Comparison of ENCODE assay signal across 9 mouse cellular contexts in genomic region chr19:47890489-47891130, GRCm38 (mm10). TPM values are rescaled to one million over a fixed set of nuclear protein-coding genes. Genes with fewer than 3 reads are reported as not detected.
A peak's percentile ranks its signal among the peaks of the same experiment; 100 is the strongest.
DNase-seq lines count a peak whose midpoint lies in the region; ATAC-seq and TF ChIP-seq lines count a peak whose summit lies in the region.
"Had no signal": no experiment of that assay in that cellular context is flagged by ENCODE, and none has a peak within 500 bp of the region (broad histone marks: within the 10 kb centered on the region; RNA-seq: fewer than 3 reads in every experiment).

No protein-coding gene starts in this region.

- H3K27me3 ChIP-seq in intestine, postnatal 0 days (replicated peaks; ENCODE audit: control insufficient read depth, insufficient read depth, low read length), result no peaks in the 10 kb centered on the region
- H3K27me3 ChIP-seq in liver, postnatal 0 days (ENCODE audit: insufficient read depth, low read length), result no peaks in the 10 kb centered on the region

- peaks cover 2% of the 10 kb centered on the region; the same call in 1 of the 2 replicates for H3K36me3 ChIP-seq in intestine, postnatal 0 days (ENCODE audit: control insufficient read depth, insufficient read depth)
- H3K36me3 ChIP-seq in liver, postnatal 0 days (replicated peaks; ENCODE audit: insufficient read depth, low read length), result peaks cover 12% of the 10 kb centered on the region; the same call in 1 of the 2 replicates

- H3K4me2 ChIP-seq in intestine, postnatal 0 days (replicated peaks; ENCODE audit: low read depth), result peak overlapping the region; percentile 52
- H3K4me2 ChIP-seq in liver, postnatal 0 days (ENCODE audit: low read depth, low read length), result peak overlapping the region; percentile 50

- TF ChIP-seq EP300 in liver, postnatal 0 days (IDR thresholded peaks at IDR 0.05; ENCODE audit: low read depth), result peak; percentile 53

- TF ChIP-seq CTCF in intestine, postnatal 0 days (IDR thresholded peaks at IDR 0.05; ENCODE audit: low read depth), result no peak
- TF ChIP-seq CTCF in liver, postnatal 0 days (IDR thresholded peaks at IDR 0.05; ENCODE audit: low read depth), result no peak

- peak; percentile 43 to 71 for DNase-seq in adrenal gland, adult (ENCODE audit: inconsistent age in 2 of 2, low spot score in 1 of 2)
- DNase-seq in adrenal gland, postnatal 25 days, result no peak
- DNase-seq in 3134 (ENCODE audit: extremely low read depth, insufficient read length, low spot score) (peak; percentile 85), adipocyte (ENCODE audit: low spot score) (no peak)
- no peak for DNase-seq in liver, postnatal 0 days
- no peak for DNase-seq in layer of hippocampus, postnatal 36 days
- no peak for DNase-seq in cerebellum, postnatal 14 days

- H3K27ac ChIP-seq in intestine, postnatal 0 days (ENCODE audit: low read depth, low read length), result peak overlapping the region; percentile 50
- peak overlapping the region; percentile 70 for H3K27ac ChIP-seq in liver, postnatal 0 days (ENCODE audit: low read depth)

- 28% methylated on average over 10 of the region's 10 CpGs for WGBS in intestine, postnatal 0 days
- WGBS in liver, postnatal 0 days (ENCODE audit: insufficient replicate concordance), result 39% methylated on average over 10 of the region's 10 CpGs

- H3K4me1 ChIP-seq in intestine, postnatal 0 days (replicated peaks; ENCODE audit: control insufficient read depth, insufficient read depth, low read length), result 0 out of 2 replicates have a peak, but pooled peaks cover 4% of the 10 kb centered on the region
- peaks cover 6% of the 10 kb centered on the region for H3K4me1 ChIP-seq in liver, postnatal 0 days (ENCODE audit: insufficient read depth)

- no peak overlapping the region for H3K9ac ChIP-seq in intestine, postnatal 0 days (ENCODE audit: low read depth, low read length)
- H3K9ac ChIP-seq in liver, postnatal 0 days (replicated peaks), result no peak overlapping the region

- H3K4me3 ChIP-seq in intestine, postnatal 0 days (ENCODE audit: low read depth, low read length), result 0 out of 2 replicates have a peak overlapping the region, but pooled peaks have one; percentile 7
- H3K4me3 ChIP-seq in liver, postnatal 0 days (ENCODE audit: low read depth, low read length), result peak overlapping the region; percentile 1; the same call in 1 of the 2 replicates

- H3K9me3 ChIP-seq in intestine, postnatal 0 days (ENCODE audit: control insufficient read depth), result no peaks in the 10 kb centered on the region
- H3K9me3 ChIP-seq in liver, postnatal 0 days (ENCODE audit: low read length), result no peaks in the 10 kb centered on the region

- no peak for ATAC-seq in intestine, postnatal 0 days
- peak; percentile 64 for ATAC-seq in liver, postnatal 0 days
- ATAC-seq: forebrain, embryonic 16.5 days had no signal

RNA-seq across cellular contexts. Expression of gene Gsto2, which starts 25.3 kb away (rescaled TPM):
- total RNA-seq in adrenal gland, postnatal 25 days (2021), result 1.4 and 2.9 TPM in 2 replicates
- 0.95 and 0.98 TPM in 2 replicates for polyA plus RNA-seq in intestine, postnatal 0 days (2015; fragmentation: Nextera tagmentation; extraction: Ambion mirVana)
- 0.25 and 0.39 TPM in 2 replicates for polyA plus RNA-seq in liver, postnatal 0 days (2015; fragmentation: Nextera tagmentation; extraction: Ambion mirVana)
- 1 to 10 TPM; 2.7 to 3.1 TPM for total RNA-seq in layer of hippocampus, postnatal 36 days (2021)

RNA-seq across cellular contexts. Expression of gene Cfap43, which starts 28.5 kb away (rescaled TPM):
- not detected in 2 replicates for total RNA-seq in adrenal gland, postnatal 25 days (2021)
- polyA plus RNA-seq in intestine, postnatal 0 days (2015; fragmentation: Nextera tagmentation; extraction: Ambion mirVana), result 0.16 and 0.22 TPM in 2 replicates
- 0.05 TPM in 1 of 2 replicates, not detected in the other for polyA plus RNA-seq in liver, postnatal 0 days (2015; fragmentation: Nextera tagmentation; extraction: Ambion mirVana)
- 1 to 10 TPM; 1.2 to 1.7 TPM for total RNA-seq in layer of hippocampus, postnatal 36 days (2021)

RNA-seq across cellular contexts. Expression of gene Itprip, which starts 28.5 kb away (rescaled TPM):
- 11.8 and 17.0 TPM in 2 replicates for total RNA-seq in adrenal gland, postnatal 25 days (2021)
- polyA plus RNA-seq in intestine, postnatal 0 days (2015; fragmentation: Nextera tagmentation; extraction: Ambion mirVana), result 2.6 and 2.7 TPM in 2 replicates
- polyA plus RNA-seq in liver, postnatal 0 days (2015; fragmentation: Nextera tagmentation; extraction: Ambion mirVana), result 2.4 and 2.8 TPM in 2 replicates
- 1 to 10 TPM; 1.0 to 1.9 TPM for total RNA-seq in layer of hippocampus, postnatal 36 days (2021)

RNA-seq across cellular contexts. Expression of gene Gsto1, which starts 35.8 kb away (rescaled TPM):
- total RNA-seq in adrenal gland, postnatal 25 days (2021), result 143 and 204 TPM in 2 replicates
- polyA plus RNA-seq in intestine, postnatal 0 days (2015; fragmentation: Nextera tagmentation; extraction: Ambion mirVana), result 742 and 817 TPM in 2 replicates
- polyA plus RNA-seq in liver, postnatal 0 days (2015; fragmentation: Nextera tagmentation; extraction: Ambion mirVana), result 151 and 198 TPM in 2 replicates
- total RNA-seq in layer of hippocampus, postnatal 36 days (2021), result 10 to 100 TPM; 46.5 to 50.0 TPM

RNA-seq across cellular contexts. Expression of gene Cfap58, which starts 46.9 kb away (rescaled TPM):
- total RNA-seq in adrenal gland, postnatal 25 days (2021), result not detected in 2 replicates
- not detected in 2 replicates for polyA plus RNA-seq in intestine, postnatal 0 days (2015; fragmentation: Nextera tagmentation; extraction: Ambion mirVana)
- not detected in 2 replicates for polyA plus RNA-seq in liver, postnatal 0 days (2015; fragmentation: Nextera tagmentation; extraction: Ambion mirVana)
- under 1 TPM; 0.30 to 0.35 TPM for total RNA-seq in layer of hippocampus, postnatal 36 days (2021)

Comparison
In these comparisons a context has a peak if more than half of its experiments do, and no peak if none do; other contexts are left out.
1. DNase-seq: peak in adrenal gland, adult (2 of 2) and 3134 (single experiment); none in adrenal gland, postnatal 25 days (single experiment), liver, postnatal 0 days (single experiment), layer of hippocampus, postnatal 36 days (0 of 2), cerebellum, postnatal 14 days (0 of 2) and adipocyte (single experiment).